Mouse (Mus musculus): ENCODE measurements around the gene Smap2. TPM values are rescaled to one million over a fixed set of nuclear protein-coding genes. Genes with fewer than 3 reads are reported as not detected.

Smap2 gene
- polyA plus RNA-seq, 1 experiment from 2014 or later: 13.2 TPM

GRCm38 (mm10) chr4:120955586-120955985, 61.5 kb downstream of the Smap2 start:
- peaks cover 4% of the 10 kb centered on the region; the same call in 1 of the 2 replicates for H3K4me1 ChIP-seq
- no peak overlapping the region for H3K9ac ChIP-seq
- no peaks in the 10 kb centered on the region for H3K9me3 ChIP-seq
- WGBS: 82% methylated on average over 1 of the region's 1 CpGs
- H3K4me3 ChIP-seq: no peak overlapping the region
- no peak overlapping the region for H3K4me2 ChIP-seq
- ATAC-seq (ENCODE audit: insufficient number of reproducible peaks, low FRiP score, low TSS enrichment, low read depth): no peak
- no peaks in the 10 kb centered on the region for H3K27me3 ChIP-seq
- H3K36me3 ChIP-seq: no peaks in the 10 kb centered on the region
- H3K27ac ChIP-seq: no peak overlapping the region

- 75% methylated on average over 1 of the region's 1 CpGs for WGBS
- peaks cover 9% of the 10 kb centered on the region; the same call in 1 of the 2 replicates for H3K4me1 ChIP-seq
- H3K9me3 ChIP-seq: no peaks in the 10 kb centered on the region
- no peaks in the 10 kb centered on the region for H3K36me3 ChIP-seq
- no peak overlapping the region for H3K4me3 ChIP-seq
- H3K4me2 ChIP-seq: no peak overlapping the region
- H3K9ac ChIP-seq: no peak overlapping the region
- H3K27ac ChIP-seq: no peak overlapping the region
- no peaks in the 10 kb centered on the region for H3K27me3 ChIP-seq
- no peak for ATAC-seq (ENCODE audit: insufficient number of reproducible peaks, low FRiP score, low TSS enrichment, low read depth)
Observed at GRCm38 (mm10) chr4:120953667-120954066, 63.4 kb downstream of the Smap2 start.

- WGBS: 82% methylated on average over 4 of the region's 4 CpGs
- no peaks in the 10 kb centered on the region for H3K27me3 ChIP-seq
- H3K9me3 ChIP-seq: no peaks in the 10 kb centered on the region
- no peak overlapping the region for H3K27ac ChIP-seq
- no peaks in the 10 kb centered on the region for H3K36me3 ChIP-seq
- no peak overlapping the region for H3K4me2 ChIP-seq
- no peak for ATAC-seq (ENCODE audit: insufficient number of reproducible peaks, low FRiP score, low TSS enrichment, low read depth)
- H3K4me1 ChIP-seq: peaks cover 9% of the 10 kb centered on the region; the same call in 1 of the 2 replicates
- H3K9ac ChIP-seq: no peak overlapping the region
- no peak overlapping the region for H3K4me3 ChIP-seq
Observed at GRCm38 (mm10) chr4:120953038-120953437, 64.0 kb downstream of the Smap2 start.

GRCm38 (mm10) chr4:120952163-120952562, 64.9 kb downstream of the Smap2 start:
- Histone ChIP-seq H3K4me1 (peaks cover 9% of the 10 kb centered on the region; the same call in 1 of the 2 replicates), H3K9me3 (no peaks in the 10 kb centered on the region), H3K9ac (peak overlapping the region; percentile 77; the same call in 1 of the 2 replicates), H3K4me3 (peak overlapping the region; percentile 84), H3K36me3 (0 out of 2 replicates have a peak, but pooled peaks cover 3% of the 10 kb centered on the region), H3K27ac (peak overlapping the region; percentile 90), H3K27me3 (no peaks in the 10 kb centered on the region), H3K4me2 (peak overlapping the region; percentile 81)
- no peak for ATAC-seq (ENCODE audit: insufficient number of reproducible peaks, low FRiP score, low TSS enrichment, low read depth)
- 46% methylated on average over 6 of the region's 6 CpGs for WGBS

GRCm38 (mm10) chr4:120951428-120951973, 65.5 kb downstream of the Smap2 start, which contains the start of gene Zfp69:
Gene Zfp69 (minus strand): TSS chr4:120951699.
- no peaks in the 10 kb centered on the region for H3K9me3 ChIP-seq
- H3K9ac ChIP-seq: peak within 1 kb of the TSS; percentile 77
- peaks cover 9% of the 10 kb centered on the region for H3K36me3 ChIP-seq
- ATAC-seq (ENCODE audit: insufficient number of reproducible peaks, low FRiP score, low TSS enrichment, low read depth): peak; percentile 97
- peak within 1 kb of the TSS; percentile 84 for H3K4me3 ChIP-seq
- H3K27me3 ChIP-seq: no peaks in the 10 kb centered on the region
- H3K4me1 ChIP-seq: peaks cover 9% of the 10 kb centered on the region; the same call in 1 of the 2 replicates
- H3K4me2 ChIP-seq: peak within 1 kb of the TSS; percentile 81
- under 1% methylated on average over 60 of the region's 60 CpGs for WGBS
- peak within 1 kb of the TSS; percentile 90 for H3K27ac ChIP-seq

GRCm38 (mm10) chr4:120950763-120951427, 66.2 kb downstream of the Smap2 start:
- ATAC-seq (ENCODE audit: insufficient number of reproducible peaks, low FRiP score, low TSS enrichment, low read depth): no peak
- WGBS: 4% methylated on average over 20 of the region's 20 CpGs

GRCm38 (mm10) chr4:120948938-120949337, 68.1 kb downstream of the Smap2 start:
- Histone ChIP-seq H3K9me3 (no peaks in the 10 kb centered on the region), H3K27me3 (no peaks in the 10 kb centered on the region), H3K4me3 (no peak overlapping the region), H3K36me3 (peaks cover 12% of the 10 kb centered on the region), H3K27ac (no peak overlapping the region), H3K4me2 (no peak overlapping the region), H3K9ac (no peak overlapping the region), H3K4me1 (peaks cover 9% of the 10 kb centered on the region; the same call in 1 of the 2 replicates)
- no peak for ATAC-seq (ENCODE audit: insufficient number of reproducible peaks, low FRiP score, low TSS enrichment, low read depth)
- 50% methylated on average over 3 of the region's 3 CpGs for WGBS

More at GRCm38 (mm10) chr4:120950763-120951427, 66.2 kb downstream of the Smap2 start:
- H3K9ac ChIP-seq: peak overlapping the region; percentile 77
- no peaks in the 10 kb centered on the region for H3K9me3 ChIP-seq
- H3K4me3 ChIP-seq: peak overlapping the region; percentile 84
- peak overlapping the region; percentile 90 for H3K27ac ChIP-seq
- H3K4me1 ChIP-seq: peaks cover 9% of the 10 kb centered on the region; the same call in 1 of the 2 replicates
- peak overlapping the region; percentile 81 for H3K4me2 ChIP-seq
- no peaks in the 10 kb centered on the region for H3K27me3 ChIP-seq
- peaks cover 12% of the 10 kb centered on the region for H3K36me3 ChIP-seq

- Histone ChIP-seq H3K4me3 (no peak overlapping the region), H3K27ac (no peak overlapping the region), H3K9me3 (no peaks in the 10 kb centered on the region), H3K4me1 (no peaks in the 10 kb centered on the region), H3K9ac (no peak overlapping the region), H3K4me2 (no peak overlapping the region), H3K36me3 (peaks cover 11% of the 10 kb centered on the region), H3K27me3 (no peaks in the 10 kb centered on the region)
- no peak for ATAC-seq (ENCODE audit: insufficient number of reproducible peaks, low FRiP score, low TSS enrichment, low read depth)
- 82% methylated on average over 3 of the region's 3 CpGs for WGBS
Observed at GRCm38 (mm10) chr4:120935006-120935405, 82.0 kb downstream of the Smap2 start.

- no peak overlapping the region for H3K4me3 ChIP-seq
- no peaks in the 10 kb centered on the region for H3K27me3 ChIP-seq
- 93% methylated on average over 18 of the region's 18 CpGs for WGBS
- H3K4me1 ChIP-seq: no peaks in the 10 kb centered on the region
- H3K9me3 ChIP-seq: 0 out of 2 replicates have a peak, but pooled peaks cover 4% of the 10 kb centered on the region
- no peak overlapping the region for H3K4me2 ChIP-seq
- no peak overlapping the region for H3K9ac ChIP-seq
- H3K36me3 ChIP-seq: peaks cover 11% of the 10 kb centered on the region
- no peak for ATAC-seq (ENCODE audit: insufficient number of reproducible peaks, low FRiP score, low TSS enrichment, low read depth)
- H3K27ac ChIP-seq: no peak overlapping the region
Observed at GRCm38 (mm10) chr4:120930736-120931135, 86.3 kb downstream of the Smap2 start.

- Histone ChIP-seq H3K27ac (no peak overlapping the region), H3K4me2 (no peak overlapping the region), H3K4me1 (peaks cover 2% of the 10 kb centered on the region; the same call in 1 of the 2 replicates), H3K9ac (no peak overlapping the region), H3K9me3 (0 out of 2 replicates have a peak, but pooled peaks cover 4% of the 10 kb centered on the region), H3K27me3 (no peaks in the 10 kb centered on the region), H3K4me3 (no peak overlapping the region), H3K36me3 (peaks cover 11% of the 10 kb centered on the region)
- WGBS: 74% methylated on average over 3 of the region's 3 CpGs
- no peak for ATAC-seq (ENCODE audit: insufficient number of reproducible peaks, low FRiP score, low TSS enrichment, low read depth)
Observed at GRCm38 (mm10) chr4:120928686-120929085, 88.4 kb downstream of the Smap2 start.

- ATAC-seq (ENCODE audit: insufficient number of reproducible peaks, low FRiP score, low TSS enrichment, low read depth): no peak
- WGBS: 16% methylated on average over 3 of the region's 3 CpGs
- no peak overlapping the region for H3K9ac ChIP-seq
Observed at GRCm38 (mm10) chr4:120925386-120925785, 91.7 kb downstream of the Smap2 start.

More at GRCm38 (mm10) chr4:120925386-120925785, 91.7 kb downstream of the Smap2 start:
- peak overlapping the region; percentile 56 for H3K4me2 ChIP-seq
- peak overlapping the region; percentile 71 for H3K4me3 ChIP-seq
- H3K9me3 ChIP-seq: peaks cover 8% of the 10 kb centered on the region; the same call in 1 of the 2 replicates
- H3K27me3 ChIP-seq: no peaks in the 10 kb centered on the region
- peaks cover 2% of the 10 kb centered on the region; the same call in 1 of the 2 replicates for H3K4me1 ChIP-seq
- H3K36me3 ChIP-seq: peaks cover 24% of the 10 kb centered on the region
- peak overlapping the region; percentile 90 for H3K27ac ChIP-seq
